Mouse (Mus musculus): ENCODE results near the gene Coq2.

Gene Coq2

DNA sequence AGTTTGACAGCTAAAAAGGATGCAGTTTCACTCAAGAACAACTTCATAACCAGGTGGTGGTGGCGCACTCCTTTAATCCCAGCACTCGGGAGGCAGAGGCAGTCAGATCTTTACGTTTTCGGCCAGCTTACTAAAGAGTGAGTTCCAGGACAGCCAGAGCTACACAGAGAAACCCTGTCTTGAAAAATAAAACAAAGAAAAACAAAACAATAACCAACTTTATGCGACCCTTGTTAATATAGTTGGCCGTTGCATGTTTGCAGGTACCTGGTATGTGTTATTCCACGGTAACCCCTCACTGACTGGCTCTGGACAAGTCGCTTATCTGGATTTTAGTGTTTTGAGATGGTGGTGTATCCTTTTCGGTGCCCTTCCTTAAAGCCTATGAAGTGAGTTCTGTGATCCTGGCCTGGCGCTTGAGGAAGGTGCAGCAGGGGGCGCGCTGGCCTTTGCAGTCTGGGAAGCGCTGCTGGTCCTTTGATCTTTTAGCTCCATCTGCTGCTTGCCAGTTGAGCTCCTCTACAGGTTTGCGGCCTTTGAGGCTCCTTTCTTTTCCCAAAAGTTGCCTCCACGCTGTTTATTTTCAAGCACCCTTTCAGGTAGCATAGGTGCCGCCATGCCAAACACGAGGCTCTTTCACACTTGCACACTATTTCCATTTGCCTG lies at the start of gene Coq2:
Gene Coq2, minus strand, starts transcription at position 430 of the 666 bp plus-strand sequence.
- in situ Hi-C loops (cut with MboI, MseI), result loop anchor here (5.0 to 10.0 kb wide), 2 partner anchors 120 to 237 kb away; partner anchors contain the start of genes Helq and Mrps18c

DNA sequence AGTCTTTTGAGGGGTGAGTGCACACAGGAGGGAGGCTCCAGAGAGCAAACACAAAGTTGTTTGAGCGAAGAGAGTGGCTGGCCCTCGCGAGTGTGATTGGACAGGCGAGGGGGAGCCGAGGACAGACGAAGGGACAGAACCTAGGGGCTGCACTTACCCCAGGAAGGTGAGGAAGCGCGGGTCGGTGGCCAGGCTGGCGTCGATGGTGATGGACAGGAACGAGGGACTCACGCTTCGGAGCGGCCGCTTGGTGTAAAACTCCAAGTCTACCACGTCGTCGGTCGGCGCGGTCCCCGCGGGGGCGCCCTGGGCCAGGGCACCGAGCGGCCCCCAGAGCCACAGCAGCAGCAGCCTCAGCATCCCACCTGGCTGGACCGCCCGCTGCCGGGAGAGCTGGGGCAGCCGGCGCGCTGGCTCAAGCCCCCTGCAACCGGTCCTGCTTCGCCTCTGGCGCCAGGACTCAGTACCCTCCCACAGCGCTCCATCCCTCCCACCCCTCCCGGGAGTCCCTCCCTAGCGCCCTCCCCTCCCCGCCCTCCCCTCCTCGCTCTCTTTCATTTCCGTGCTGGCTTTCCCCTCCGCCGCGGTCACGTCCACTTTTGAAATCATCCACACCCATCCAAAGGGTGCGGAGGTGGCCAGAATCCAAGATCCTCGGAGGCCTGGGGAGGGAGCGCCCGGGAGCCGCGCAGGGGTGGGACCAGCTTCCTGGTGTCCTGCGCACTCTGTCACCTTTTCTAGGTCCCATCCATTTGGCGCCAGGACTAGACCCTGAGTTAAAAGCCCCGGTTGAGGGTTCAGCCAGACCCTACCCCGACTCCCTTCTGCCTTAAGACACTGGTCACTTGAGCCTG lies 44.5 kb upstream of the Coq2 start, which contains the start of gene Hpse:
Gene Hpse, minus strand, starts transcription at position 482 of the 854 bp plus-strand sequence.
- in situ Hi-C loops (cut with MboI, MseI), result no loop called here

DNA sequence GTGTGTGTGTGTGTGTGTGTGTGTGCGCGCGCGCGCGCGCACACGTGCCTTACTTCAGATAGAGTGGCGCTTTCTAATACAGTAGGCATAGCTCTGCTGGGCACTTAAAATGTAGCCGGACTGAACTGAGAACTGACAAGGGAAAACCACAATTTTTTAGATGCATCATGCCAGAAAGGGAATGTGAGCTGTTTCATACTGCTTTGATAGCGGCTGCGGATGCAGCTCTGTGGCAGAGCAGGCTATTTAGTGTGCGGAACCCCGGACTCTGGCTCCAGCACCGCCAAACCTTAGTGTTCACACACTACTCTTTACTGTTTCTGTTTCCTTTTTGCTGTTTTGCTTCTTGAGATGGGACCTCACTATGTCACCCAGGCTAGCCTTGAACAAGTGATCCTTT lies 41.8 kb upstream of the Coq2 start:
- in situ Hi-C loops (cut with MboI, MseI), result no loop called here

DNA sequence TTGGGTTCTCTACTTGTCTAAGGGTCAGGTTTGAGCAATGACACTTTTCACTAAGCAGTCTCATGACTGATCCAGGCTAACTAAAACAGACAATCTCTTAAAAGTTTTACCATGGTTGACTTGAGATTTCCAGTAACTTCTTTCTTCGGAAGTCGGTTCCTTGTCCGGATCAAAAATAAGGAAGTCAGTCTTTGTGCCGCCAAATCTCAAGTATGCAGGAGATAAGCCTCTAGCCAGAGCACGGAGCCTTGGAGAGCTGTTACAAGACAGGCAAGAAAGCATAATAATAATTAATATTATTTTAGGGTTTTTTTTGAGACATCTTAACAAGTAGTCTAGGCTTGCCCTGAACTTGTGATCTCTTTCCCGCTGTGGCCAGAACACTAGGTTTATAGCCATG lies 36.3 kb upstream of the Coq2 start:
- in situ Hi-C loops (cut with MboI, MseI), result no loop called here

DNA sequence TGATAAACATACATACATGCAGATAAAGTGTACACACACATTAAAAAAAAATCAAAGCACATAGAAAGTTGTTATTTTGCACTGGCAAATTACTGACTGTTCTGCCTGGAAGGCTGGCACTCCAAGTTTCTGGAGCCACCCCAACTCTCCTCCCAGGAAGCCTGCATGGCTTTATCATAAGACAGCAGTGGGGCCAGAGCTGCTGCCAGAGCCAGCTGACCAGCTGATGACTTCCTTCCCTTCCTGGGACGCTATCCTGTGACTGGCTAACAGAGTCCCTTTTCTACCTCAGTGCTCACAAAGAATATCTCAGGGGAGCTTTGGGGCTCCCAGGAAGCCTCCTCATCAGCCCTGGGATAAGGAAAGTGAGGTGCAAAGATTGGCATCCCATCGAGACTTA lies 35.1 kb upstream of the Coq2 start:
- in situ Hi-C loops (cut with MboI, MseI), result no loop called here

DNA sequence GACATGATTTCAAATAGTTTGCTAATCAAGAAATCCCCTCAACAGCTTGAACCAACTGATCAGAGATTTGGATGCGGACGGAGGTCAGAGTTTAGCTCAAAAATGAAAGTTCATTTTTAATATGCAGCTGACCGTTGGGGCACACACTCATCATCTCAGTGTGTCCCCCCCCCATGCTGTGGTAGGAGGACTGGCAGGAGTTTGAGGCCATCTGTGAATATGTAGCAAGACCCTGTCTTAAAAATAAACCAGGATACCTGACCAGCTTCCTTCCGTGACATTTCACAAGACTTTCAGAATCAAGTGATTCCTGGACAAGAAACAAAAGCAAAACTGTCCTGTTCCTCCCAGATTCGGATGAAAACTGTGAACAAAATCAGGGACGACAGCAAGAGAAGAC lies 34.1 kb upstream of the Coq2 start:
- in situ Hi-C loops (cut with MboI, MseI), result no loop called here

DNA sequence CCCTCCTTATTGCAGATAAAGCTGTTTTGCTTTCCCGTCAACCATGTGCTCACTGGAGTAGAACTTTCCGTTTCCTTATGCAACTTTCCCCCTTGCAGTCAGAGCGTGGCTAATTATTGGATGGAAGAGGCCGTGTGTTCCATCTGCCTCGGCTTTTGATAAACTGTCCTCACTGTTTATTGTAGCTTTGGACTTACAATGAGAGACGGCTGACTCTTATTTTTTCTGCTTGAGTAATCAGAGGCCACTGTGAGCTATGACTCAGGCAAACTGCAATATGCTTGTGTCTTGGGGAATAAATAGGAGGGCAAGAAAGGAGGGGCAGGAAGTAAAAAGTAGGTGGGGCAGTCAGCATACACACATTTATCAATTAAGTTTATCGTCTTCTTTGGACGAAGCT lies 31.7 kb upstream of the Coq2 start:
- in situ Hi-C loops (cut with MboI, MseI), result no loop called here

DNA sequence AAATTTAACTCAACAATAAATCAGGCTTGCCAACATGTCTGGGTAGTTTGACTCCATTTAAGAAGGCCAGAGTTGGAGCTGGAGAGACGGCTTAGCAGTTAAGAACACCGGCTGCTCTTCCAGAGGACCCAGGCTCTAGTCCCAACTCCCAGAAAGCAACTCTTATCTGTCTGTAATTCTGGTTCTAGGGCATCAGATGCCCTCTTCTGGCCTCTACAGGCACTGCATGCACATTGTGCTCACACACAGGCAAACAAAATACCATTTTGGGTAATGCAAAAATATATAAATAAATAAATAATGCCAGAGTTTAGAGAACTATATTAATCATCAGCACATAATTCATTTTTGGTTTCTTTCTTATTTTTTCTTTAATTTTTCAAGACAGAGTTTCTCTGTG lies 29.3 kb upstream of the Coq2 start:
- in situ Hi-C loops (cut with MboI, MseI), result no loop called here

DNA sequence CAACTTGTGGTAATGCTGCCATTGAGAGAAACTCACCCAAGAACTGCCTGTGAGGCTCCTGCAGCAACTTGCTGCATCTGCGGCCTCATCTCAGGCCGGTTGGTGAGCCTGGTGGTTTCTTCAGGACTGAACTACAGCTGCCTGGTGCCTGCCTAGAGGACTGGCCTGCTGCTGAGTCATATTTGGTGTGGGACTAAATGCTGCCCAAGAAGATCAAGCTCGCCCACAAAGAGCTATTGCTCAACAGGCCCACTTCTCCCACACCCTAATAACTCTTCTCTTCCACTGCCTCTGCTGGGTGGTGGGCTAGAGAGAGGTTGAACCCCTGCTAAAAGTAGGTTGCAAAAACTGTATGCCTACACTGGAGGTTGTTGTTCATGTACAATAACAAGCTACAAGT lies 27.4 kb upstream of the Coq2 start:
- in situ Hi-C loops (cut with MboI, MseI), result no loop called here

DNA sequence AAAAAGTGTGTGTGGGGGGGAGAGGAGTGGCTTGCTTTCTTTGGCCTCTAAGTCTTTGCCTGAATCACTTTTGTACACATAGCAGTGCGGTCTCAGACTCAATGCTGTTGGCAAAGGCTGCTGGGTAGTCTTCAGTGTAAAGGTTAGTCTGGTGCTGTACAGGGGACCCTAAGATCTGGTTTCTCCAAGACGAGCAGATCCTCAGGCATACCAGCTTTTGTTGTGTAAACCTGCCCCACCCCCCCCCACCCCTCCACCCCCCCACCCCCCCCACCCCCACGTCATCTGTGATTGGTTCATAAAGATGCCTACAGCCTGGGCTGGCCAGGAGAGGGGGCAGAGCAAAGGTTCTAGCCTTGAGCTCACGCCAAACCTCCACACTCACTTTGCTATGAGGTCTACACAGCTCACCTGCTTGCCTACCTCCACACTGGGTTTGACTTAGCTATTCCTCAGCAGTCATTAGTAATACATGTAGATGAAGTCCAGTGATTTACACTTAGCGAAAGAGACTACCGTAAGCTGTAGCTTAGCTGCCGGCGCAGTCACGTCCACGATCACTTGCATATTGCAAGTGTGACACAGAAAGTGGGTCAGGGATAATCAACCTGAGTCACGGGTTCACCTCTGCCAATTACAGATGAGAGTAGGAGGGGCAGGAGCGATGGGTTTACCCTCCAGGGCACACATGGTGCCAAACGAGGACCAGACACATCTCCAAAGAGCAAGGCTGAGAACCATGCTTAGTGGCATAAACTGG lies 26.1 kb upstream of the Coq2 start:
- in situ Hi-C loops (cut with MboI, MseI), result no loop called here

DNA sequence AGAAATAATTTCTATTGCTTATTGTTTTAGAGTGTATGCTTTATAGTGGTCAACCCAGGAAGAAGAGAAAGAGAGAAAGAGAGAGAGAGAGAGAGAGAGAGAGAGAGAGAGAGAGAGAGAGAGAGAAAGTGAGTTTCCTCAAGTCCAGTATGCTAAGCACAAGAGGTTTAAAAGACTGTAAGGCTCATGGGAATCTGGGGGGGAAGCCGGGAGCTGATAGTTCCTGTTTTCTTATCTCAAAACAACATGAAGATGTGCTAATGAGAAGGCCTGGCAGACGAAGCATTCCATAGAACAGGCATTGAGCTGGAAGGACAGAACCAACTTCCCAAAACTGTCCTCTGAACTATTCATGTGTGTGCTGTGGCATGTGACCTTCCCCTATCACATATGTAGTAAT lies 22.9 kb upstream of the Coq2 start:
- in situ Hi-C loops (cut with MboI, MseI), result no loop called here

DNA sequence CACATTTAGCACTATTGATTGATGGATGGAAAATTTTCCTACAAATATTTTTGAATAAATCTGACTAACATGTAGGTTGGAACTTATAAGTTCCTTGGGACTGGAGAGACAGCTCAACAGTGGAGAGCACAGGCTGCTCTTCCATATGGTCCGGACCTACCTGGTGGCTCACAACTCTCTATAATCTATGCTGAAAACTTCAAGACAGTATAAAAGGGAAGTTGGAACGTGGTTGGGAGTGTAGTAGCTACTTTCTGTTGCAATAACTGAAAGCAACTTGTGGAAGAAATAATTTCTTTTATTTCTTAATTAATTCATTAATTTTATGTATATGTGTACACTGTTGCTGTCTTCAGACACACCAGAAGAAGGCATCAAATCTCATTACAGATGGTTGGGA lies 22.5 kb upstream of the Coq2 start:
- in situ Hi-C loops (cut with MboI, MseI), result no loop called here

DNA sequence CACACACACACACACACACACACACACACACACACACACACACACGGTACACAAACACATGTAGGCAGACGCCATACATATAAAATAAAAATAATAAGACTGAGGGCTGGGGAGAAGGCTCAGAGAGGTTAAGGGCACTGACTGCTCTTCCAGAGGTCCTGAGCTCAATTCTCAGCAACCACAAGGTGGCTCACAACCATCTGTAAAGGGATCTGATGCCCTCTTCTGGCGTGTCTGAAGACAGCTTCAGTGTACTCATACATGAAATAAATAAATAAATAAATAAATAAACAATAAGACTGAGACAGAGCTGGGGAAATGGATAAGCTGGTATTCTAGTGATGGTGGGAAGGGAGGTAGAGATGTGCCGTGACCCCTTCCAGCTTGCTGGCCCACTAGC lies 10.7 kb upstream of the Coq2 start:
- in situ Hi-C loops (cut with MboI, MseI), result no loop called here

DNA sequence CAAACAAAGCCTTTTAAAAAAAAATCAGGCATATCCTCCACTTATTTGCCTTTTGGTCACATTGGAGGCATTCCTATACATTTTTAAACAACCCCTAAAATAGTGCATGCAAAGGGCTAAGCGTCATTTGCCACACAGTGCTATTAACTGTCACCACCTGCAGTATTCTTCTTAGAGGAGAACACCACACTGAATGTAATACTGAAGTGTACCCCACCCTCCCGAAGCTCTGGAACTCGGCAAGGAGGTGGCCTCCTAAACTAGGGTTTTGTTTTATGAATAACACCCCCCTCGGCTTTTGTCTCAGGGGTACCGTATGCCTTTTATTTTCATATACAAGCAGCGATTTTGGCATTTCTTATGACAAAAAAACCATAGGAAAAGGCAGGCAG lies 5.6 kb upstream of the Coq2 start:
- in situ Hi-C loops (cut with MboI, MseI), result no loop called here

DNA sequence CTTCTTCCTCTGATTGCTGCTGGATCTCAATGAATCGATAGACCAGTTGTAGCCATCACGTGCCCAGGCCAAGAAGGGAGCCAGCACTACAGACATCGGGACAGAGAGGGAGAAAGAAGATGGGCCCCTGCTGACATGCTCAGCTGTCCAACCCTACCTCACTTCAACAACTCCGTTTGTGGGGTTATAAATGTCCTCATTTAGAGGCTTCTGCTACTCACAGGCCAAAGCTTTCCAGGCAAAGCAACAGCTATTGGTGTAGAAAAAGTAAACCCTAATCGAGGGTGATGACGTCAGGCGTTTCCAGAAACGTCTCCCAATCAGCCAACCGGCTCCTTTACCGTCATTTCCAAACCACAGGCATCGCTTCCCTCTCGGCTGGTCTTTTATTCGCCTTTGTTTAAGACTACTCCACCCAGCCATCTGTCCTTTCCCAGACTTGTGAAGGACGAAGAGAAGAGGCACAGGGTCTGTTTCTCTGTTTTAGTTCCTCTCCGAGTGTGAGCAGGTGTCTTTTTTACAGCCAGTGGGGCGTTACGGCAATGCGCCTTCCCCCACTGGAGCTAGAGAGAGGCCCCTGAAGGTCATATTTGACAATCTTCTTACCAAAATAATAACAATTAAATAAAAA lies 5.1 kb upstream of the Coq2 start:
- in situ Hi-C loops (cut with MboI, MseI), result loop anchor here (5.0 to 10.0 kb wide), 2 partner anchors 115 to 232 kb away; partner anchors contain the start of genes Helq and Mrps18c

DNA sequence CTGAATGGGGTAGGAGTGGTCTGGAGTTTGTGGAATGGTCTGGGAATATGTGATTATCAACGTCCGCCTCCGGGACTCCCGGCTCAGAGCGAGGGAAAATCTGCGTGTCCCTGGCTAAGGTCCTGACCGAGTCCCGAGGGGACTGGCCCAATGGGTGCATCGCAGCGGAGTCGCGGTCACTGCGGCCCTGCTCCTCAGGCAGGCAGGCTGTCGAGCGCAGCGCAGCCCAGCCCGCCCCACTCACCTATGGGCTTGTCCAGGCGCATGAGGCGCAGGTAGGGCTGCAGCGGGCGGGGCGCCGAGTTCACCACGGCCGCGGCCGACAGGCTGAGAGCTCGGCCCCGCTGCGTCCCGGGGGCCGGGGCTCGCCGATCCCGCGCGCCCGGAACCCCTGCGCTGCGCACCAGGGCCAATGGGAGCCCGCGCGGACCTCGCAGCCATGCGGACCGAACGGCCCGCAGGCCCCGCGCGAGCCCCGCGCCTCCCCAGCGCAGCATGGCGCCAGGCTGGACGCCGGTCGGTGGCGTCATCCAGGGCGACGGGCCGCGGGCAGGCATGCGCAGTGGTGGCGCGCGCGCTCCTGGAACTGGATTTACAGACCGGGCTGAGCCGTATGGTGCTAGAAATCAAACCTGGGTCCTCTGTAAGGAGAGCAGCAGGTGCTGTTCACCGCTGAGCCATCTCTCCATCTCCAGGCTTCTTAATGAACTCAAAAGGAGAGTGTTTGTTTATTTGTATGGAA lies 1.0 kb downstream of the Coq2 start:
- in situ Hi-C loops (cut with MboI, MseI), result loop anchor here (10.0 kb wide), 1 partner anchor 121 kb away; the partner anchor contains the start of genes Helq and Mrps18c

DNA sequence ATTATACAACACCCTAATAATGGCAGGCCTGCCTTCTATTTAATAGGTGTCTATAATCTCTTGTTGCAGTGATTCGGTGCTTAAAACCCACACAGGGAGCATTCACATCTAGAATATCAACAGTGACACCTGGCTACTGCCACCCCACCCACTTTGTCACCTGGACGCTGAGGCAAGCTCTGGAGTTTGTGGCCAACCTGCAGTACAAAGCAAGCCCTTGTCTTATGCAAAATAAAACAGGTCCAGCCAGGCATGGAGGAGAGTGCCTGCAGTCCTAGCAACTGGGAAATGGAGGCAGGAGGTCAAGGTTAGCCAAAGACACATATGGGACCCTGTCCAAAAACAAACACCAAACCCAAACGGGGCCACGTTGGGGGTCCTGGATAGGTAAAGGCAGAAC lies 2.5 kb downstream of the Coq2 start:
- in situ Hi-C loops (cut with MboI, MseI), result loop anchor here (10.0 kb wide), 1 partner anchor 122 kb away; the partner anchor contains the start of genes Helq and Mrps18c

DNA sequence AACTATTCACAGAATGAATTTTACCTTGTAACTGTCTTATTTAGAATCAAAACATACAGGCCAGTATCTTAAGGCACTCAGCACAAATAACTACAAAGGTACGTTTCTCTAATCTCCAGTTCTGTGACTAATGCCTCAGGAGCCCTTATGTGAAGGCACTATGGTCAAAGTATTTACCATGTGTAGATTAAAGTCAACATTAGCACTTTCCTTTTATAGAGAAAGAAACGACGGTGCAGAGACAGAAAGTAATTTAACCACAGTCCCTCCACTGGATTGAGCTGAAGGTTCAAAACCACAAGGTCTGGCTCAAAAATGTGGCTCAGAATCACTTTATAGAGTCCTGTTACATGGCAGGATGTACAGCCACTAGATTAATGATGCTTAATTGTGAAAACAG lies 3.0 kb downstream of the Coq2 start:
- in situ Hi-C loops (cut with MboI, MseI), result loop anchor here (10.0 kb wide), 1 partner anchor 123 kb away; the partner anchor contains the start of genes Helq and Mrps18c

DNA sequence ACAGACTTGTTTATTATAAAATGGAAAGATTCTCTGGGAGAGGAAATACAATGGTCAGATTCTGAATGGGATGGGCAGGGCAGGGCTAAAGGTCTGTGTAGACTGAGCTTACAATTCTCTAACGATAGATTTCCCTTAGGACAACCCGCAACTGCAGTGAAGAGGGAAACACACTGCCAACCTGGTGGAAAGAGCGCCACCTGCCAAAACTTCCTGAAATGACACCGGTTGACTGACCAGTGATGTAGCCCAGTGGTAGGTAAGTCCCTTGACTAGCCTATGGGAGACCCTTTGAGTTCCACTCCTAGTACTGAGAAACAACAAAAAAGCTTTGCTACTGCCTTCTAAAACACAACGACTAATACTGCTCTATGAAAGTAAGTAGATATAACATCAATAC lies 3.5 kb downstream of the Coq2 start:
- in situ Hi-C loops (cut with MboI, MseI), result loop anchor here (10.0 kb wide), 1 partner anchor 123 kb away; the partner anchor contains the start of genes Helq and Mrps18c

DNA sequence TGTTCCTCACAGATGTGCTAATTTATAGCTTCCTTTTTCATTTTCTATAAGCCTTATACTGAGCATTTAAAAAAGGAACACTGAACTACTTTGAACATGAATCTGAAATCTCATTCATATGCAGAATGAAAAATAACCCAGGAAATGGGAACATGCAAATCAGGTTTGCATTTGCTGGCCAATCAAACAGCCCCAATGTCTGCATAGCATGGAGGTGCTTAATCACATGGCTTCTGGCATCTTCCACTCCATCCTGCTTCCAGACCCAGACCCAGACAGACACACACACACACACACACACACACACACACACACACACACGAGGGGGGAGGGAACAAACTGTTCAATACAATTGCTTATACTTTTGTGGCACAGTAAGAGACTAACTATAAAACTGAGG lies 8.0 kb downstream of the Coq2 start:
- in situ Hi-C loops (cut with MboI, MseI), result no loop called here

DNA sequence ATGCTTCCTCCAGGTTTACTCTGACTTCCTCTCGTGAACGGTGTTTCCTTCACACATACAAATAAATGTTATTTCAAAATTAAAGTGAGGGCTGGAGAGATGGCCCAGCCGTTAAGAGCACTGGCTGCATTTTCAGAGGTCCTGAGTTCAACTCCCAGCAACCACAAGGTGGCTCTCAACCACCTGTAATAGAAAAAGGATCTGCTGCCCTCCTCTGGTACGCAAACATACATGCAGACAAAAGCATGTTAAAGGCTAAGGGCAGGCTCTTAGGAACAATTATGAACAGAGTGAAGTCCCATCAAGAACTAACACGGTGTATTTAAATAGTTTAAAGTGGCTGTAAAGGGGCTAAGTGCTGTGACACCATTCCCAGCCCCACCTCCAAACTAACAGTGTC lies 11.1 kb downstream of the Coq2 start:
- in situ Hi-C loops (cut with MboI, MseI), result loop anchor here (5.0 kb wide), 1 partner anchor 97 kb away; no protein-coding TSS in a partner anchor
